Mouse (Mus musculus): ENCODE measurements around the gene Ccl5. TPM values are rescaled to one million over a fixed set of nuclear protein-coding genes. Genes with fewer than 3 reads are reported as not detected.
"Not testable (repeated sequence)": the region's sequence is repeated elsewhere in the genome, so short reads cannot be mapped to it uniquely, and the experiment has no call there.

Ccl5 gene
- polyA plus RNA-seq, 1 experiment from 2014 or later, result not detected

DNA sequence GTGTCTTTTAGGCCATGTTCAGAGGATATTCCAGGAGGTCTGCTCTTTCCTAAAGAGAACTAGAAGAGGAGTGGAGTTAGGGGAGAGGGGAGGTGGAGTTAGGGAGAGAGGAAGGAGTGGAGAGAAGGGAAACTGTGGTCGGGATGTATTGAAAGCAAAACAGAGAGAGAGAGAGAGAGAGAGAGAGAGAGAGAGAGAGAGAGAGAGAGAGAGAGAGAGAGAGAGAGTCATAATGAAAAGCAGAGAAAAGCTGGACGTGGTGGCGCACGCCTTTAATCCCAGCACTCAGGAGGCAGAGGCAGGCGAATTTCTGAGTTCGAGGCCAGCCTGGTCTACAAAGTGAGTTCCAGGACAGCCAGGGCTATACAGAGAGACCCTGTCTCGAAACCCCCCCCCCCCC is 20.7 kb upstream of the Ccl5 start:
- not testable (repeated sequence) for H3K36me3 ChIP-seq (replicated peaks; ENCODE audit: control insufficient read depth, insufficient read depth); H3K4me2 ChIP-seq (replicated peaks); H3K27ac ChIP-seq; DNase-seq (ENCODE audit: low spot score); ATAC-seq (ENCODE audit: low FRiP score); H3K4me1 ChIP-seq (replicated peaks; ENCODE audit: control insufficient read depth, insufficient read depth, low read length); H3K9me3 ChIP-seq (ENCODE audit: control insufficient read depth, low read length); H3K27me3 ChIP-seq (ENCODE audit: control insufficient read depth, insufficient read depth, low read length); H3K9ac ChIP-seq; H3K4me3 ChIP-seq (replicated peaks; ENCODE audit: low read length)
- WGBS, result 86% methylated on average over 7 of the region's 7 CpGs

DNA sequence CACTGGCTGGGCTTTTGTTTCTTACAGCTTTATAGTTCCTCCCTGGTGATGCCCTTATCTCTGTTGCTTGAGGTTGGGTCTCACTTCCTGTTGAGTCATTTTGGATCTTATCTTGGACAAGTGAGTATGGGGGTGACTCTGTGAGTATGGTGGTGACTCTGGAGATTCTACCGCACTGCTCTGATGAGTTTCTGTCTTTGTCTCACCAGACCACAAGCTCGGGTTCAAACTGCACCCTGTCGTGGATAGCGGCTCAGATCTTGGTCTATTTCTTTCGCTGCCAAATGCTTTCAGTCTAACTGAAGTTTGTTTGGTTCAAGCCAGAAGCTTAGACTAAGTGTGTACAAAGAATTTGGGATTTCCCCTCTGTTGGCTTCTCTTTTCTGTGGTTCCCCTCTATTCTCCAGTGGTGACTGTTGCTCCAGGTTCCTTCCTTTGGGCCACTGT is 19.9 kb upstream of the Ccl5 start:
- no peaks in the 10 kb centered on the region for H3K9me3 ChIP-seq (ENCODE audit: control insufficient read depth, low read length)
- no peak overlapping the region for H3K9ac ChIP-seq
- H3K4me1 ChIP-seq (replicated peaks; ENCODE audit: control insufficient read depth, insufficient read depth, low read length), result no peaks in the 10 kb centered on the region
- DNase-seq (ENCODE audit: low spot score) (no peak), ATAC-seq (ENCODE audit: low FRiP score) (no peak)
- 92% methylated on average over 5 of the region's 5 CpGs for WGBS
- no peak overlapping the region for H3K4me3 ChIP-seq (replicated peaks; ENCODE audit: low read length)
- no peaks in the 10 kb centered on the region for H3K36me3 ChIP-seq (replicated peaks; ENCODE audit: control insufficient read depth, insufficient read depth)
- H3K27me3 ChIP-seq (ENCODE audit: control insufficient read depth, insufficient read depth, low read length), result no peaks in the 10 kb centered on the region
- H3K27ac ChIP-seq, result no peak overlapping the region
- no peak overlapping the region for H3K4me2 ChIP-seq (replicated peaks)

DNA sequence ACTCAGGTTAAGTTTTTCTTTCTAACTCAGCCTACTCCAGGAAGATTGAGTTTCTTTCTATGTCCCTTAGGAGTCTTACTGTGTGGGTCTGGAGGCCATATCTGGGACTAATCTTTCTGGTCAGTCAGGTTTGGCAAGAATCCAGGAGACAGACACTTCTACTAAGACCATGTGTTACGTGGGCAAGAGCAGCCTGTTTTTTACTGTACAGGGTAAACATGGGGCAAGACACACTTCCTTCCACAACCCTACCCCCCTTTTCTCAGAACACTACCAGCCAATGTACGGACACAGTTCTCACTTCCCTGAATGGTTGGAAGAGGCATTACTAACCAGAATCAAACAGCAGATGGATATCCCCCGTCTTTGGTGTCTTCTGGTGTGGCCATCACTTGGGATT is 13.9 kb upstream of the Ccl5 start:
- WGBS, result 80% methylated on average over 3 of the region's 3 CpGs
- Histone ChIP-seq H3K27ac (no peak overlapping the region), H3K4me2 (replicated peaks) (no peak overlapping the region), H3K4me1 (replicated peaks; ENCODE audit: control insufficient read depth, insufficient read depth, low read length) (no peaks in the 10 kb centered on the region), H3K9me3 (ENCODE audit: control insufficient read depth, low read length) (no peaks in the 10 kb centered on the region), H3K27me3 (ENCODE audit: control insufficient read depth, insufficient read depth, low read length) (no peaks in the 10 kb centered on the region), H3K9ac (no peak overlapping the region), H3K36me3 (replicated peaks; ENCODE audit: control insufficient read depth, insufficient read depth) (no peaks in the 10 kb centered on the region), H3K4me3 (replicated peaks; ENCODE audit: low read length) (no peak overlapping the region)
- ATAC-seq (ENCODE audit: low FRiP score) (no peak), DNase-seq (ENCODE audit: low spot score) (no peak)

DNA sequence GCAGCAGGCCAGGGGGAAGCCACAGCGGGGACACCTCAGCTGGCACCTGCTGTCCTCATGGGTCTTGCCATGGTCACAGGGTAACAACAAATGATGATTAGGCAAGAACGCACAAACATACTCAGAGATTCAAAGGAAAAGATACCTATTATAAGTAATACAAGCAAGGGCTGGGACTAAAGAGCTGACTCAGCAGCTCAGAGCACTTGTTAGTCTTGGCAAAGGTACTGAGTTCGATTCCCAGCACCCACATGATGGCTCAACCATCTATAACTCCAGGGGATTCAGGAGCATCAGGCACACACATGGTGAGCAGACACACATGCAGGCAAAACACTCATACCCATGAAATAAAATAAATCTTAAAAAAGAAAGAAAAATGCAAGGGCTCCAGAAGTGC is 11.1 kb upstream of the Ccl5 start:
- Histone ChIP-seq H3K9me3 (ENCODE audit: control insufficient read depth, low read length) (no peaks in the 10 kb centered on the region), H3K27ac (no peak overlapping the region), H3K4me3 (replicated peaks; ENCODE audit: low read length) (no peak overlapping the region), H3K27me3 (ENCODE audit: control insufficient read depth, insufficient read depth, low read length) (no peaks in the 10 kb centered on the region), H3K4me2 (replicated peaks) (no peak overlapping the region), H3K4me1 (replicated peaks; ENCODE audit: control insufficient read depth, insufficient read depth, low read length) (no peaks in the 10 kb centered on the region), H3K9ac (no peak overlapping the region), H3K36me3 (replicated peaks; ENCODE audit: control insufficient read depth, insufficient read depth) (no peaks in the 10 kb centered on the region)
- DNase-seq (ENCODE audit: low spot score) (no peak), ATAC-seq (ENCODE audit: low FRiP score) (no peak)
- 85% methylated on average over 3 of the region's 3 CpGs for WGBS

DNA sequence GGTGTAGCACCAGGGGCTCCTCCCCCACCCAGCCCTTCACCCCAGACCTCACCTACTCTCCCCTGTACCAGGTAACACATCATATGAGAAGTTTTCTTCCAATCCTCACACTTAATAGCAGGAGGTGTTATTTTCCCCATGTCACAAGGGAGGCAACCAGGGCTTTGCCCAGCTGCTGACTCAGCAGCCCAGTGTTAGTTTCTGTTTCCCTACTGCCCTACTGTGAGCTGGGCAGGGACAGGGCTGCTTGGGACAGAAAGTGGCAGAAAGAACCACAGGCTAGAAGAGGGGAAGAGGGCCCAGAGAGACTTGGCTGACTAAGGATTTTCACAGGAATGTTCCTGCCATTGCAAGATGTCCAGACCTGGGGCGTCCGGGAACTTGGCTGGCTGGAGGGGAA is 10.6 kb upstream of the Ccl5 start:
- no peak overlapping the region for H3K27ac ChIP-seq
- H3K4me1 ChIP-seq (replicated peaks; ENCODE audit: control insufficient read depth, insufficient read depth, low read length), result no peaks in the 10 kb centered on the region
- no peaks in the 10 kb centered on the region for H3K27me3 ChIP-seq (ENCODE audit: control insufficient read depth, insufficient read depth, low read length)
- DNase-seq (ENCODE audit: low spot score), result no peak
- no peak for ATAC-seq (ENCODE audit: low FRiP score)
- no peaks in the 10 kb centered on the region for H3K36me3 ChIP-seq (replicated peaks; ENCODE audit: control insufficient read depth, insufficient read depth)
- H3K9me3 ChIP-seq (ENCODE audit: control insufficient read depth, low read length), result no peaks in the 10 kb centered on the region
- WGBS, result 89% methylated on average over 2 of the region's 2 CpGs
- no peak overlapping the region for H3K9ac ChIP-seq
- no peak overlapping the region for H3K4me2 ChIP-seq (replicated peaks)
- H3K4me3 ChIP-seq (replicated peaks; ENCODE audit: low read length), result no peak overlapping the region

DNA sequence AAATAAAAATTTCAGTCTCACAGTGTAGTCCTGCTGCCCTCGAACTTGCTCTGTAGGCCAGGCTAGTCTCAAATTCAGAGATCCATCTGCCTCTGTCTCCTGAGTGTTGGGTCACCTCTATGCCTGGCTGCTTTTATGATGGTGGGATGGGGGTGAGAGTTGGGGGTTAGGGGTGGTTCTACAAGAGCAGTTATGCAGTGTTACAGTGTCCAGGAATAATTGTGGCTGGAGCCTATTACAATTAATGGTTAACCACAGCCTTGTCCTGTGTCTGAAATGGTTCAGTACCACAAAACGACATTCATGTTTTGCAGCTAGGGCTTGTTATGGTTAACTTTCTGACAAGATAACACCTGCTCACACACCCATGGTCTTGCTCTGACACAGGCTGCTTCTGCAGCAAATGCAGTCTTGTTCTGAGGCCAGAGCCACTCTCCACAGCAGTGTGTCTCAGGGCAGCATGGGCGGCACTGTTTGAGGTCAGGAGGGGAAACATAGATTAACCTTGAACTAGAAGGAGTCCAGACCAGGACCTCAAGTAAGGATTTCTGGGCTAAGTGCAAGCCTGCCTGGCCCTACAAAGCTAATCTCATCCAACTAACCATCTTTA is 8.5 kb upstream of the Ccl5 start:
- no peaks in the 10 kb centered on the region for H3K36me3 ChIP-seq (replicated peaks; ENCODE audit: control insufficient read depth, insufficient read depth)

DNA sequence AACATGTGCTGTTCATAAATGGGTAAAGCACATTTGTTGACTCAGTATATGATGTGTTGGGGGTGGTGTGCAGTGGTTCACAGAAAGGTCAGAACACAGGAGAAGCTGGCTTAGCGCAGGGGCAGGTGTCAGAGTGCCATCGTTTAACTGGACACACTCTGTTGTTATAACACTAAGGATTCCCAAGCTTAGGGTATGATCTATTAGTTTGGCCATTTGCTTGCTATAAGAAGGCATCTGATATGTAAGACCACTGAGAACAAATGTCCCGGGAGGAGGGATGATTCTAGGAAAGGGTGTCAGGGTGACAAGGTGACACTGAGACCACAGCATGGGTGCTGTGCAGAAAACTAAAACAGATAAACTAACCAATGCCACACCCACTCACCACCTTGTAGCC is 6.5 kb upstream of the Ccl5 start:
- no peak overlapping the region for H3K9ac ChIP-seq
- H3K4me3 ChIP-seq (replicated peaks; ENCODE audit: low read length), result no peak overlapping the region
- H3K36me3 ChIP-seq (replicated peaks; ENCODE audit: control insufficient read depth, insufficient read depth), result no peaks in the 10 kb centered on the region
- no peaks in the 10 kb centered on the region for H3K9me3 ChIP-seq (ENCODE audit: control insufficient read depth, low read length)
- no peaks in the 10 kb centered on the region for H3K4me1 ChIP-seq (replicated peaks; ENCODE audit: control insufficient read depth, insufficient read depth, low read length)
- ATAC-seq (ENCODE audit: low FRiP score) (no peak), DNase-seq (ENCODE audit: low spot score) (no peak)
- no peak overlapping the region for H3K27ac ChIP-seq
- H3K27me3 ChIP-seq (ENCODE audit: control insufficient read depth, insufficient read depth, low read length), result no peaks in the 10 kb centered on the region
- H3K4me2 ChIP-seq (replicated peaks), result no peak overlapping the region
- WGBS, result 88% methylated on average over 3 of the region's 3 CpGs

More for the DNA sequence above, 8.5 kb upstream of the Ccl5 start:
- H3K27ac ChIP-seq, result no peak overlapping the region
- DNase-seq (ENCODE audit: low spot score) (no peak), ATAC-seq (ENCODE audit: low FRiP score) (no peak)
- no peak overlapping the region for H3K4me2 ChIP-seq (replicated peaks)
- 90% methylated on average over 3 of the region's 3 CpGs for WGBS
- H3K4me1 ChIP-seq (replicated peaks; ENCODE audit: control insufficient read depth, insufficient read depth, low read length), result no peaks in the 10 kb centered on the region
- no peaks in the 10 kb centered on the region for H3K9me3 ChIP-seq (ENCODE audit: control insufficient read depth, low read length)
- H3K27me3 ChIP-seq (ENCODE audit: control insufficient read depth, insufficient read depth, low read length), result no peaks in the 10 kb centered on the region
- no peak overlapping the region for H3K9ac ChIP-seq
- H3K4me3 ChIP-seq (replicated peaks; ENCODE audit: low read length), result no peak overlapping the region

DNA sequence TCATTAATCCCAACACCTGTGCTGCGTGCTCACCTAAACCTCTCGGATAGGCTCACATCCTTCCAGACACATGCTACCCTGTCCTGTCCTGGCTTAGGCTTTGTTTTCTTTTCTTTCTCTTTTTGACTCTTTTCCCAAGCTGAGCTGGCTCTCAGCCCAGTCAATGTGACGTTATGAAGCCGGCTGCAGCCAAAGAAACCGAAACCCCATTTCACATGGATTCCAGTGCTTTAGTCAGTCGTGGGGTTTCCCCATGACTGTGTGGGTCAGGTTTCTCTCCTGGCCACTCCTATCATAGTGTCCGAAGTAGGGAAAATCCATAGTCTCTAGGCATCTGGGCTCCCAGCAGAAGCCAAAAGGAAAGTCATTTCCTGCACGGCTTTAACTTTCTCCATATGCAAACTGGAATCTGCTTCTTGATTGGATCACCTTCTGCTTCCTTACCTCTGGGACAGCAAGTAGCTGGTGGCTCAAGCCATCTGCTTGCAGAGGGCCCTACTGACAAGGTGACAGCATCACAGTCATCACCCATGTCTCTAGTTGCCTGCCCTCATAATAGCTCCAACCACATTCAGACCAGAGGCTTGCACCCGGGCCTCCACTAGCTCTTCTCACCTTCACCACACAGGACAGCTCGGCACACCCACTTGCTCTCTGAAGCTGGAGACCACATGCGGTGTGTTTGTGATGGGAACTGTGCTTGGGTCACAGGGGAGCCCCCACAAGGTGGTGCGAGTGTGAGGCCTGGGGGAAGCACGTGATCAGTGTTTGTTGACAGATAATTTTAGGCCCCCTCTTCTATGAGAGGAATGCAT is 4.5 kb upstream of the Ccl5 start:
- H3K27me3 ChIP-seq (ENCODE audit: control insufficient read depth, insufficient read depth, low read length), result no peaks in the 10 kb centered on the region
- H3K9ac ChIP-seq, result no peak overlapping the region
- no peaks in the 10 kb centered on the region for H3K36me3 ChIP-seq (replicated peaks; ENCODE audit: control insufficient read depth, insufficient read depth)
- WGBS, result 64% methylated on average over 13 of the region's 13 CpGs
- no peaks in the 10 kb centered on the region for H3K4me1 ChIP-seq (replicated peaks; ENCODE audit: control insufficient read depth, insufficient read depth, low read length)
- H3K4me3 ChIP-seq (replicated peaks; ENCODE audit: low read length), result no peak overlapping the region
- 0 out of 2 replicates have a peak overlapping the region, but pooled peaks have one; percentile 17 for H3K4me2 ChIP-seq (replicated peaks)
- no peak overlapping the region for H3K27ac ChIP-seq
- peak; percentile 63 for DNase-seq (ENCODE audit: low spot score)
- no peaks in the 10 kb centered on the region for H3K9me3 ChIP-seq (ENCODE audit: control insufficient read depth, low read length)
- no peak for ATAC-seq (ENCODE audit: low FRiP score)

DNA sequence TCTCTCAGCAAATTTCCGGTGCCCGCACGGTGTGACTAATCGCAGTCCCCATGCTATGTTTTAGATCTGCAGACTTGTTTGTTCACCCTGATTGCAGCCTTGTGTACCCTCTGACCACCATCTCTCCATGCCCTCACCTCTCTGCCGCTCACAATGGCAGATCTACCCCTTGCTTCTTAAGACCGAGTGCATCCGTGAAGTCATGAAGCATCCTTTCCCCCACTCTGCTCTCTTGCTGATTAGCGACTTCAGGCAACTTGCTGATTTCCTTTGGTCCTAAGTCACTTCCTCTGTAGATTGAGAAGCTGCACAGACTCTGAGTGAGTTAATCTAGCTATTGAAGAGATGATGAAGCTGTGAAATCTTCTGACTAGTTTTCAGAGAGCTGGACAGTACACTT is 3.8 kb upstream of the Ccl5 start:
- ATAC-seq (ENCODE audit: low FRiP score) (no peak), DNase-seq (ENCODE audit: low spot score) (no peak)
- WGBS, result 85% methylated on average over 8 of the region's 8 CpGs
- Histone ChIP-seq H3K4me3 (replicated peaks; ENCODE audit: low read length) (no peak overlapping the region), H3K27me3 (ENCODE audit: control insufficient read depth, insufficient read depth, low read length) (no peaks in the 10 kb centered on the region), H3K4me1 (replicated peaks; ENCODE audit: control insufficient read depth, insufficient read depth, low read length) (no peaks in the 10 kb centered on the region), H3K36me3 (replicated peaks; ENCODE audit: control insufficient read depth, insufficient read depth) (no peaks in the 10 kb centered on the region), H3K9ac (no peak overlapping the region), H3K9me3 (ENCODE audit: control insufficient read depth, low read length) (no peaks in the 10 kb centered on the region), H3K4me2 (replicated peaks) (no peak overlapping the region), H3K27ac (no peak overlapping the region)

Data from hindbrain, embryonic 14.5 days (tissue).